Mouse (Mus musculus): ENCODE results near the gene Nat8. TPM values are rescaled to one million over a fixed set of nuclear protein-coding genes. Genes with fewer than 3 reads are reported as not detected.
"Not testable (repeated sequence)": the region's sequence is repeated elsewhere in the genome, so short reads cannot be mapped to it uniquely, and the experiment has no call there.

Nat8 gene
- not detected in 2 replicates for polyA plus RNA-seq (2015; fragmentation: Nextera tagmentation; extraction: Ambion mirVana)

GRCm38 (mm10) chr6:85831796-85832321 is at the start of gene Nat8:
Nat8 (minus strand) TSS chr6:85832082.
- H3K9me3 ChIP-seq: no peaks in the 10 kb centered on the region
- H3K9ac ChIP-seq: no peak within 1 kb of the TSS
- 84% methylated on average over 7 of the region's 7 CpGs for whole genome bisulfite sequencing
- H3K27ac ChIP-seq: no peak within 1 kb of the TSS
- H3K4me2 ChIP-seq: no peak within 1 kb of the TSS
- H3K27me3 ChIP-seq: no peaks in the 10 kb centered on the region
- H3K4me1 ChIP-seq: no peaks in the 10 kb centered on the region
- no peaks in the 10 kb centered on the region for H3K36me3 ChIP-seq
- no peak for ATAC-seq (ENCODE audit: insufficient number of reproducible peaks, insufficient read depth, low FRiP score, low TSS enrichment, low read depth)
- H3K4me3 ChIP-seq: no peak within 1 kb of the TSS

DNA sequence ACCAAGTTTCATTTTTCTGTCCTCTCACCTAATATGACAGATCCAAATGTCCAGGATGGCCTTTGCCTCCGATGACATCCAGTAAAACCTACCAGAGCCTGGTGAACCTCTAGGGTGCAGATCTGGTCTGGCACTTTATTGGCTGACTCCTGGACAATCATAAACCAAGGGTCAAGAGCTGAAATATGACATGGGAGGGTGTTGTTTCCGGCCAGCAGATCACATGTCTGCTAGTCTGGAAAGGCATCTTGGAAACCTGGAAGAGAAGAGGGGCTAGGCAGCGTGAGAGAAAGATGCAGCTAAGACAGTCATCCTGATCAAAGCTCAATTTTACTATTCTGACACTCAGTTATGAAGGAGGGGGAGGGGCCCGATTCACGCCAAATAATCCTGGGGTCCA is 37.1 kb upstream of the Nat8 start, which contains the start of gene Nat8f2:
TSS of gene Nat8f2 (minus strand) at position 153 of the 400 bp plus-strand sequence.
- not testable (repeated sequence) for H3K36me3 ChIP-seq

DNA sequence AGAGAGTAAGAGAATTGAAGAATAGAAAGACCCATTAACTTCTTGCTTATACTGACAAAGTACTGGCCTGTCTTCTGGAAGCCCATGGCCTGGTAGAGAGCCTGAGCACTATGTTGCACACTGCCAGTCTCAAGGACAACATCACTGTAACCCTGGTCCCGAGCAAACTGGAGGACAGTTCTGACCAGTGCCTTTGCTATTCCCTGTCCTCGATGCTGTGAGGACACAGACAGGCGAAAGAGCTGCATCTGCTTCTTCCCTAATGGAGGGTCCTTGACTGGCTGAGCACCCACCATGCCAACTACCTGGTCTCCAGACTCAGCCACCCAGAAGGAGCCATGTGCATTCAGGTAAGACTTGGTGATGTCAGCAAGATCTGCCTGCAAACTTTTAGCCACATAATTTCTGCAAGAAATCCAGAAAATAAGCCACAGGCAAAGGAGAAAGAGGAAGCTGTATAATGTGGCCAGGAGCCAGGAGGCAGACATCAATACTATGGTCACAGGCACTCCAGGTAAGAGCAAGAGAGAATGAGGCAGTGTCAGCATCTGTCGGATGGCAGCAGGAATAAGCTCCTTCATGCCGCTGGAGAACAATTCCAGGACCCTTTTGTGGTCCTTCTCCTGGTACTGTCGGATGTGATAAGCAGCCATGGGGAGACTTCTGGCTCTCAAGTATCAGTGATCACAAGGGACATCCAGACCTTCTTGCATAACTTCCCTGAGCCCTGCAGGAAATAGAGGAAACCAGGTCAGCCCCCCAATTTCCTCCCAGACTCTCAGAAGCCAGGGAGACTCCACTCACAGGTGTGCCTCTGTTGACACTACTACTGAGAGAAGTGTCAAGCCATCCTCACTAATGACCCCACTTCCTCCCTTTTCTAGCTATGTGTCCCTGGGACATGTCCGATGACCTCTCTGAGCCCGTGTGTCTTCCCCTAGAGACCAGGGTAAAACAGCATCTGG is 36.1 kb upstream of the Nat8 start:
- no peak overlapping the region for H3K4me3 ChIP-seq
- ATAC-seq (ENCODE audit: insufficient number of reproducible peaks, insufficient read depth, low FRiP score, low TSS enrichment, low read depth): no peak
- 72% methylated on average over 8 of the region's 8 CpGs for WGBS
- H3K9ac ChIP-seq: no peak overlapping the region
- H3K4me1 ChIP-seq: no peaks in the 10 kb centered on the region
- H3K36me3 ChIP-seq: no peaks in the 10 kb centered on the region
- H3K27ac ChIP-seq: no peak overlapping the region
- no peaks in the 10 kb centered on the region for H3K9me3 ChIP-seq
- no peak overlapping the region for H3K4me2 ChIP-seq
- H3K27me3 ChIP-seq: no peaks in the 10 kb centered on the region

More for the DNA sequence above, 37.1 kb upstream of the Nat8 start, which contains the start of gene Nat8f2:
- not testable (repeated sequence) for H3K27me3 ChIP-seq; ATAC-seq (ENCODE audit: insufficient number of reproducible peaks, insufficient read depth, low FRiP score, low TSS enrichment, low read depth); H3K4me3 ChIP-seq; H3K9me3 ChIP-seq; H3K27ac ChIP-seq; H3K4me2 ChIP-seq; H3K9ac ChIP-seq; H3K4me1 ChIP-seq
- WGBS: 77% methylated on average over 5 of the region's 5 CpGs

- H3K4me3 ChIP-seq; H3K36me3 ChIP-seq; H3K27ac ChIP-seq; H3K4me2 ChIP-seq; H3K27me3 ChIP-seq; H3K9me3 ChIP-seq; H3K4me1 ChIP-seq; ATAC-seq (ENCODE audit: insufficient number of reproducible peaks, insufficient read depth, low FRiP score, low TSS enrichment, low read depth); H3K9ac ChIP-seq: not testable (repeated sequence)
- WGBS: 67% methylated on average over 1 of the region's 1 CpGs
Observed at GRCm38 (mm10) chr6:85866995-85867394, 35.1 kb upstream of the Nat8 start.

DNA sequence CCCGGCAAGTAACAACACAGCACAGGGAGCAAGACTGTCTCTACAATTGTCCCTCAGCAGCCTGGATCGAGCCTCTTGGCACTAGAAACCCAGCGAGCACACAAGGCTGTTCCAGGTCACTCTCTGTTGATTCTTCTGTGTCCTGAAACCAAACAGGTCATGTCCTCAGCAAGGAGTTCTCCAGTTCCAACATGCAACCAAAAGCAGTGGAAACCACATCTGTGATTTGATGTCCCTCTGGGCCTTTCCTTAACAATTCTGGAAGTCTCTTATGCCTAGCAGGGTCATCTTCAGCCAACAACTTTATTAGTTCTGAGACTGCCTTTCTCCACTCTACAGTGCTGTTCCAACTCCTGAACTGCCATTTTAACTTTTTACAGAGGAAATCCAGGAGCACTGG is 34.3 kb upstream of the Nat8 start:
- H3K36me3 ChIP-seq; H3K27me3 ChIP-seq; H3K4me3 ChIP-seq; H3K4me1 ChIP-seq; H3K4me2 ChIP-seq; ATAC-seq (ENCODE audit: insufficient number of reproducible peaks, insufficient read depth, low FRiP score, low TSS enrichment, low read depth); H3K9me3 ChIP-seq; H3K27ac ChIP-seq; H3K9ac ChIP-seq: not testable (repeated sequence)
- 90% methylated on average over 3 of the region's 3 CpGs for WGBS

- H3K9ac ChIP-seq; ATAC-seq (ENCODE audit: insufficient number of reproducible peaks, insufficient read depth, low FRiP score, low TSS enrichment, low read depth); H3K36me3 ChIP-seq; H3K4me3 ChIP-seq; H3K4me1 ChIP-seq; H3K27ac ChIP-seq; H3K27me3 ChIP-seq; H3K4me2 ChIP-seq; H3K9me3 ChIP-seq: not testable (repeated sequence)
- 70% methylated on average over 6 of the region's 7 CpGs for WGBS
Observed at GRCm38 (mm10) chr6:85864900-85865639, 33.2 kb upstream of the Nat8 start.

GRCm38 (mm10) chr6:85863840-85864239 is 32.0 kb upstream of the Nat8 start:
- WGBS: 85% methylated on average over 2 of the region's 2 CpGs
- Histone ChIP-seq H3K4me2 (no peak overlapping the region), H3K9ac (no peak overlapping the region), H3K4me1 (no peaks in the 10 kb centered on the region), H3K4me3 (no peak overlapping the region), H3K27me3 (no peaks in the 10 kb centered on the region), H3K36me3 (no peaks in the 10 kb centered on the region), H3K27ac (no peak overlapping the region), H3K9me3 (no peaks in the 10 kb centered on the region)
- no peak for ATAC-seq (ENCODE audit: insufficient number of reproducible peaks, insufficient read depth, low FRiP score, low TSS enrichment, low read depth)

DNA sequence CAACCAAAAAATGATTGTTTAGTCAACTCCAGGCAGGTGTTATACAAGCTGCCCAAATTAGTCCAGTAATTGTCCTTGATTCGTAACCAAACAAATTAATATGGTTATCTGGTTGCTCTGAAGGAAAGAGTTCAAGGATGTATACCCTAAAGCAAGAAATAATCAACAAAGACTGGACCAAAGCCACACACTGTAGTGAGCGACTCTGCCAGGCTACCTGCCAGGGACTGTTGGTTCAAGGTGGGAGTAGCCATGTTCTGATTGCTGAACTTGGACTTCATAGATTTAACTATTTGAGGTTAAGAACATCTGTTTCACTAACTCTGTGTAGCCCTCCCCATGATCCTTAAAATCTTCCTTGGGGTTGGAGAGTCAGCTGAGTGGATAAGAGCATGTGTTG is 31.3 kb upstream of the Nat8 start:
- Histone ChIP-seq H3K27ac (no peak overlapping the region), H3K9me3 (no peaks in the 10 kb centered on the region), H3K4me2 (no peak overlapping the region), H3K4me1 (no peaks in the 10 kb centered on the region), H3K36me3 (no peaks in the 10 kb centered on the region), H3K27me3 (no peaks in the 10 kb centered on the region), H3K4me3 (no peak overlapping the region), H3K9ac (no peak overlapping the region)
- ATAC-seq (ENCODE audit: insufficient number of reproducible peaks, insufficient read depth, low FRiP score, low TSS enrichment, low read depth): no peak
- WGBS: 81% methylated on average over 2 of the region's 2 CpGs

DNA sequence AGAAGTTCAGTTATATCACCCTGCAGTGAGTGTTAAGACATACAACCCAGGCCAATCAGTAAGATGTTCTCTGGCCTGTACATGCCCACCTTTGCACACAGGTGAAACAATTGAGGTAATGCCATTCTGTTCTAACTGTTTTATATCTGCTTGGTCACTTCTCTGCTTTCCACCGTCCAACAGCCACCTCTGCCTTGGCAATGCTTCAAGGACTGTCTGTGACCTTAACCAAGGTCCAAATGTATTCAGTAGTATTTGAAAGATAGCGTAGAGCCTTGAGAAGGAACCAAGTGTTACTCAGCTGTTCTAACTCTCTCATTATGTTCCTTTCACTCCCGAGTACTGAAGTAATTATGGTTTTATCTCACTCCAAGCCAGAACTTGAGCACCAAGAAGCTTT is 30.7 kb upstream of the Nat8 start:
- WGBS: 70% methylated on average over 3 of the region's 3 CpGs
- H3K4me3 ChIP-seq: no peak overlapping the region
- ATAC-seq (ENCODE audit: insufficient number of reproducible peaks, insufficient read depth, low FRiP score, low TSS enrichment, low read depth): no peak
- no peak overlapping the region for H3K9ac ChIP-seq
- no peaks in the 10 kb centered on the region for H3K27me3 ChIP-seq
- H3K4me2 ChIP-seq: no peak overlapping the region
- H3K27ac ChIP-seq: no peak overlapping the region
- no peaks in the 10 kb centered on the region for H3K4me1 ChIP-seq
- no peaks in the 10 kb centered on the region for H3K9me3 ChIP-seq
- H3K36me3 ChIP-seq: no peaks in the 10 kb centered on the region

DNA sequence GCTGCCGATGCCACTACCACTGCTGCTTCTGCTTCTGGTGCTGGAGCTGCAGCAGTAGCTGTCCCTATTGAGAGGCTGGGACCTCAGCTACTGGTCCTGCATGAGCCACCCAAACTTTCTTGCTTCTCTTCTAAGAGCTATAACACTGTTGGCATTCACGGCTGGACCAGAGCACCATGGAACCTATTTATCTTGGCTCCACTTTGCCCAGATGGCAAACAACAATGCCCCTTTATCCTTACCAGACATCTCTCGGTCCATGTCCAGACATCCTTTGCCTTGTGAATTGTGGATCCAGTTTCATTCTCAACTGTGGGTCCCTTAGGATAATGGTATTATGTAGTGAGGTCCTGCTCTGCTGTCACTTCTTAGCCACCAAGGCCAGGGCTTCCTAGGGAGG is 29.4 kb upstream of the Nat8 start:
- Histone ChIP-seq H3K27me3 (no peaks in the 10 kb centered on the region), H3K36me3 (no peaks in the 10 kb centered on the region), H3K4me3 (no peak overlapping the region), H3K27ac (no peak overlapping the region), H3K9ac (no peak overlapping the region), H3K9me3 (no peaks in the 10 kb centered on the region), H3K4me1 (no peaks in the 10 kb centered on the region), H3K4me2 (no peak overlapping the region)
- WGBS: 72% methylated on average over 3 of the region's 3 CpGs
- no peak for ATAC-seq (ENCODE audit: insufficient number of reproducible peaks, insufficient read depth, low FRiP score, low TSS enrichment, low read depth)

DNA sequence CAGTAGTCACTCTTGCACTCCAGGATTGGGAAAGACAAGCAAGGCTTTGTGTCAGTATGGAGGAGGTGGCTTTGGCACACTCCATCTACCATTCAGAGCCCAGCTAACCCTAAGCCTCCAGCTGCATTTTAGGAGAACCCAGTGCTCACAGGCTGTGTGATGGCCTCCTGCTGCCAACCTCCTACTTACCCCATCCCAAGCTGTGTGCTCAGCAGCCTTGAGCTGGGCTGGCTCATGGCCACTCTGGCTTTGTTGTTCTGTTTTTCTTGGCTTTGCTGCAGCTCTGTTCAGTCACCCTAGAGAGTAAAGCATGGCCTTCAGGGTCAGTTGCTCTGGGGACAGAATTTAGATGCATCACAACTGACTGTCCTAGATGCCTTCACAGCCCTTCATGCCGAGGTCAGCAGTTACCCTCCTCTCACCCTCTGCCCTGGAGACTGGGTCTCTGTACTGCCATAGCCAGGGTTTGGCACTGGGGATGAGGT is 24.4 kb upstream of the Nat8 start:
- no peaks in the 10 kb centered on the region for H3K36me3 ChIP-seq
- no peaks in the 10 kb centered on the region for H3K27me3 ChIP-seq
- H3K9ac ChIP-seq: no peak overlapping the region
- H3K4me3 ChIP-seq: no peak overlapping the region
- no peaks in the 10 kb centered on the region for H3K9me3 ChIP-seq
- 62% methylated on average over 1 of the region's 1 CpGs for WGBS
- ATAC-seq (ENCODE audit: insufficient number of reproducible peaks, insufficient read depth, low FRiP score, low TSS enrichment, low read depth): no peak
- H3K27ac ChIP-seq: no peak overlapping the region
- no peaks in the 10 kb centered on the region for H3K4me1 ChIP-seq
- no peak overlapping the region for H3K4me2 ChIP-seq
